Mouse (Mus musculus): ENCODE measurements around the gene Col1a1. TPM values are rescaled to one million over a fixed set of nuclear protein-coding genes. Genes with fewer than 3 reads are reported as not detected.

Col1a1 gene
- polyA plus RNA-seq, 1 experiment, result 11.9 TPM

DNA sequence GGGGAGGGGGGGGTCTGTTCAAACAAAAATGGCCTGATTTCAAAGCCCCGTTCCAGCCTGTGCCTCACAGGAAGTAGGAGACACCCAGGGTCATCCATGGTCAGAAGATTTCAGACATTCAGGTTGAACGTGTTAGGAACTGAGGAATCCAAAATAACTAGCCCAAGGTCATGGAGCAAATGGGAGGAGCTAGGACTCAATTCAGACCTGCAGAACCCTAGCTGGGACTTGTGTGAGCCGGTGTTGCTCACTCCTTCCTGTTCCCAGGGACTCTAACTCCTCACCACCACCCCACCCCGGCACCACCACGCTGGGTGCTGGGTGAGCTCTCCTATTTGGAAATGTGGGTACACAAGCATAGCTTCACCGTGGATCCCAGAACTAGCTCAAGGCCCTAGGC is 51.3 kb downstream of the Col1a1 start:
- no peak overlapping the region for H3K27ac ChIP-seq (ENCODE audit: control insufficient read depth, insufficient read depth, low read length)
- H3K36me3 ChIP-seq (ENCODE audit: control insufficient read depth, insufficient read depth, low read length), result no peaks in the 10 kb centered on the region
- no peak overlapping the region for H3K4me3 ChIP-seq (ENCODE audit: control insufficient read depth, insufficient read depth, low read length)
- TF ChIP-seq CTCF (IDR thresholded peaks at IDR 0.05; ENCODE audit: borderline replicate concordance, control insufficient read depth, extremely low read depth, insufficient read depth, low read length, poor library complexity) (no peak), POLR2A (IDR thresholded peaks at IDR 0.05; ENCODE audit: control insufficient read depth, extremely low read depth, insufficient read depth, low read length, poor library complexity) (no peak)
- DNase-seq, result no peak
- no peaks in the 10 kb centered on the region for H3K27me3 ChIP-seq (ENCODE audit: control insufficient read depth, insufficient read depth, low read length)
- WGBS, result 70% methylated on average over 6 of the region's 6 CpGs
- H3K4me1 ChIP-seq (replicated peaks; ENCODE audit: control insufficient read depth, insufficient read depth, low read length), result peaks cover 41% of the 10 kb centered on the region

DNA sequence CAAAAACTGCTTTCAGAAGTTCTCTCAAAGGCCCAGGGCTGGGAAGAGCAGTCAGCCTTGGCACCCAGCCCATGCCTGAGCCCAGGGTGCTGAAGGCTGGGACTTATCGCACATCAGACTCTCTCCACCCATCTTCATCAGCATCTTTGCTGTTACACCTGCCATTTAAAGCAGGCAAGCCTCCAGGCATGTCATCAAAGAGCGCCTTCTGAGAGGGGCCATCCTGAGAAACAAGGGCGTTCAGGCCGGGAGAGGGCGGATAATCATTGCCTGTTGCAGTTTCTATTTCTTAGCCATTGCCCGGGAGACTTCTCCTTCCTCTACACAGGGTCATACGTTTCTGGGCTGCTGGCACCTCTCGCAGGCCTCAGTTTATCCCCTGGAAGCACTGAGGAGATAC is 51.8 kb downstream of the Col1a1 start:
- no peaks in the 10 kb centered on the region for H3K36me3 ChIP-seq (ENCODE audit: control insufficient read depth, insufficient read depth, low read length)
- TF ChIP-seq CTCF (IDR thresholded peaks at IDR 0.05; ENCODE audit: borderline replicate concordance, control insufficient read depth, extremely low read depth, insufficient read depth, low read length, poor library complexity) (no peak), POLR2A (IDR thresholded peaks at IDR 0.05; ENCODE audit: control insufficient read depth, extremely low read depth, insufficient read depth, low read length, poor library complexity) (no peak)
- peaks cover 45% of the 10 kb centered on the region for H3K4me1 ChIP-seq (replicated peaks; ENCODE audit: control insufficient read depth, insufficient read depth, low read length)
- 84% methylated on average over 8 of the region's 8 CpGs for WGBS
- no peaks in the 10 kb centered on the region for H3K27me3 ChIP-seq (ENCODE audit: control insufficient read depth, insufficient read depth, low read length)
- H3K4me3 ChIP-seq (ENCODE audit: control insufficient read depth, insufficient read depth, low read length), result no peak overlapping the region
- H3K27ac ChIP-seq (ENCODE audit: control insufficient read depth, insufficient read depth, low read length), result no peak overlapping the region
- DNase-seq, result no peak

DNA sequence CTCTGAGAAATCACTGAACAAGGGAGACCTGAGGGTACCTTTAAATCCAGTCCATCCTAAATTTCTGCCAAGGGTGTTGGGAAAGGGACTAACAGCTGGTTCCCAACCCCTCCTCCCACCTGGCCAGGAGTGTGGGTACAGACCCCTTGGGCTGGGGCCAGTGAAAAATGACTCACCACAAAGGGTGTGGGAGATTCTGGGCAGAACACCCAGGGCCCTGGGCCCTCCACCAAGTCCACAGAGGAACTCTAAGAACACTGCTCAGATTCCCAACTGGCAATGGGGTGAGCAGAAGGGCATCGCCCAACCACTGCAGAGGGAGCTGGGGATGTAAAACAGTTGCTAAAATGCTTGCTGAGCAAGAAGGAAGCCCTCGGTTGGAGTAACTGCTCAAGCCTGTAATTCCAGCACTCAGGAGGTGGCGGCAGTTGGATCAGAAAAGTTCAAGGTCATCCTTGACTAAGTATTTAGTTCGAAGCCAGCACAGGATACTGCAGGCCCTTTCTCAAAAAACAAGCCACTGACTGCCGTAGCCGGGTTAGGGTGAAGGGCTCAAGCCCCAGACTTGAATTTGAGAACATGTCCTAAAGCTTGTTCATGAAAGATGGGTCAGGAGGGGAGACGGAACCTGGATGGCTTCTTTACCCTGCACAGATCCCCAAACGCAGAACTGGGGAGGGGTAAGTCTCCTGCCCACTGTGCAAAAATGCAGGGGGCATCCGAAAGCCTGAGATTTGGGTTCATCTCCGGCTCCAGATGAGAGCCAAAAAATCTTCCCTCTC is 52.9 kb downstream of the Col1a1 start:
- DNase-seq, result no peak
- H3K4me1 ChIP-seq (replicated peaks; ENCODE audit: control insufficient read depth, insufficient read depth, low read length), result peaks cover 56% of the 10 kb centered on the region
- TF ChIP-seq POLR2A (IDR thresholded peaks at IDR 0.05; ENCODE audit: control insufficient read depth, extremely low read depth, insufficient read depth, low read length, poor library complexity), result no peak

DNA sequence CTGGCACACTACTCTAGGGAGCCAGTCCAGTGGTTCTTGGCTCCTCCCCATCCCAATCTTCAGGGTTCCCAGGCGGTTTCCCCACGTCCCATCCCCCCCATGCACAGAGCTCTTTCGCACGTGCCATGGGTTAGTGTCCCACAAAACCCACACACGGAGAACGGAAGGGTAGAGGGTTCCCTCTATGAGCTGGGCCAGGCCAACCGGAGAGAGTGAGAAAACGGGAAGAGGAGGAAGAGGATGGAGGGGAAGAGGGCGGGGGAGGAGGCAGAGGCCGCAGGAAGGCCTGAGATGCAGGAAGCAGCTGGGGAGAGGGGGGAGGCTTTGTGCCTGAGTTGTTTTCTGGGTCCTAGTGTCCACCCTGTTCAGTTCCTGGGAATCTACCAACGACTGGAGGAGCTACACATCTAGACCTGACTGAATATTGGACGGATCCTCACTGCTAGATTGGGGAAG is 53.6 kb downstream of the Col1a1 start:
- Histone ChIP-seq H3K27ac (ENCODE audit: control insufficient read depth, insufficient read depth, low read length) (peak overlapping the region; percentile 83), H3K4me3 (ENCODE audit: control insufficient read depth, insufficient read depth, low read length) (peak overlapping the region; percentile 81), H3K4me1 (replicated peaks; ENCODE audit: control insufficient read depth, insufficient read depth, low read length) (peaks cover 59% of the 10 kb centered on the region), H3K27me3 (ENCODE audit: control insufficient read depth, insufficient read depth, low read length) (no peaks in the 10 kb centered on the region), H3K36me3 (ENCODE audit: control insufficient read depth, insufficient read depth, low read length) (no peaks in the 10 kb centered on the region)
- DNase-seq, result peak; percentile 89
- TF ChIP-seq CTCF (IDR thresholded peaks at IDR 0.05; ENCODE audit: borderline replicate concordance, control insufficient read depth, extremely low read depth, insufficient read depth, low read length, poor library complexity) (no peak), POLR2A (IDR thresholded peaks at IDR 0.05; ENCODE audit: control insufficient read depth, extremely low read depth, insufficient read depth, low read length, poor library complexity) (peak; percentile 48; the same call in 1 of the 2 replicates)
- WGBS, result under 1% methylated on average over 12 of the region's 12 CpGs

More for the DNA sequence above, 52.9 kb downstream of the Col1a1 start:
- 39% methylated on average over 10 of the region's 10 CpGs for WGBS
- Histone ChIP-seq H3K27me3 (ENCODE audit: control insufficient read depth, insufficient read depth, low read length) (no peaks in the 10 kb centered on the region), H3K36me3 (ENCODE audit: control insufficient read depth, insufficient read depth, low read length) (no peaks in the 10 kb centered on the region), H3K27ac (ENCODE audit: control insufficient read depth, insufficient read depth, low read length) (peak overlapping the region; percentile 83), H3K4me3 (ENCODE audit: control insufficient read depth, insufficient read depth, low read length) (peak overlapping the region; percentile 81)

DNA sequence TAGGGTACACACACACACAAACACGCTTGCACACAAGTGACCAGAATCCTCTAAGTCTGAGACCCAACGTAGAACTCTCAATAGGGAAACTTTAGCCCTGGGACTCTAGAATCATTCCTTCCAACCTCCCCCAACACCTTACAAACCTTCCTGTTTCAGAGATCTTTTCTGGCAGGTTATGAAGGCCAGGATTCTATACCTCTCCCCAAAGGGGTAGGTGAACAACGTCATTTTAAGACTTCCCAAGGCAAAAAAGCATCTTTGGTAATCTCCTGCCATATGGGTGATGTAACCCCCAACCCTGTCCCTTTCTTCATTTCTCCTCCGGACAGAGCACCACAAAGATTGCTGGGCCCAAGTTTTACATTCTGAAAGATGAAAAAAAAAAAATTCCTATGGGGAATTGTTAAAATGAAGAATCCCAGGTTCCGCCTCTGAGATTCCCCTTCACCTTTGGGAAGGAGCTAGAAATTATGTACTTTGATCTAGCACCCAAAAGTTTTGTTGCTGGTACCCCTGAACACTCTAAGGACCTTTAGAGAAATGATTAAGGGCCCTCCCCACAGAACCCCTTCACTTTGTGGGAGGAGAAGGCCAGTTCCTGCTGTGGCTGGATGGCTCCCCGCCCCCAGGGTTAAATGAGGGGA is 54.2 kb downstream of the Col1a1 start:
- TF ChIP-seq POLR2A (IDR thresholded peaks at IDR 0.05; ENCODE audit: control insufficient read depth, extremely low read depth, insufficient read depth, low read length, poor library complexity), result no peak
- TF ChIP-seq CTCF (IDR thresholded peaks at IDR 0.05; ENCODE audit: borderline replicate concordance, control insufficient read depth, extremely low read depth, insufficient read depth, low read length, poor library complexity), result no peak
- Histone ChIP-seq H3K4me1 (replicated peaks; ENCODE audit: control insufficient read depth, insufficient read depth, low read length) (peaks cover 66% of the 10 kb centered on the region), H3K27ac (ENCODE audit: control insufficient read depth, insufficient read depth, low read length) (peak overlapping the region; percentile 68), H3K36me3 (ENCODE audit: control insufficient read depth, insufficient read depth, low read length) (no peaks in the 10 kb centered on the region), H3K27me3 (ENCODE audit: control insufficient read depth, insufficient read depth, low read length) (no peaks in the 10 kb centered on the region), H3K4me3 (ENCODE audit: control insufficient read depth, insufficient read depth, low read length) (peak overlapping the region; percentile 69)
- WGBS, result 27% methylated on average over 6 of the region's 6 CpGs
- DNase-seq, result no peak

DNA sequence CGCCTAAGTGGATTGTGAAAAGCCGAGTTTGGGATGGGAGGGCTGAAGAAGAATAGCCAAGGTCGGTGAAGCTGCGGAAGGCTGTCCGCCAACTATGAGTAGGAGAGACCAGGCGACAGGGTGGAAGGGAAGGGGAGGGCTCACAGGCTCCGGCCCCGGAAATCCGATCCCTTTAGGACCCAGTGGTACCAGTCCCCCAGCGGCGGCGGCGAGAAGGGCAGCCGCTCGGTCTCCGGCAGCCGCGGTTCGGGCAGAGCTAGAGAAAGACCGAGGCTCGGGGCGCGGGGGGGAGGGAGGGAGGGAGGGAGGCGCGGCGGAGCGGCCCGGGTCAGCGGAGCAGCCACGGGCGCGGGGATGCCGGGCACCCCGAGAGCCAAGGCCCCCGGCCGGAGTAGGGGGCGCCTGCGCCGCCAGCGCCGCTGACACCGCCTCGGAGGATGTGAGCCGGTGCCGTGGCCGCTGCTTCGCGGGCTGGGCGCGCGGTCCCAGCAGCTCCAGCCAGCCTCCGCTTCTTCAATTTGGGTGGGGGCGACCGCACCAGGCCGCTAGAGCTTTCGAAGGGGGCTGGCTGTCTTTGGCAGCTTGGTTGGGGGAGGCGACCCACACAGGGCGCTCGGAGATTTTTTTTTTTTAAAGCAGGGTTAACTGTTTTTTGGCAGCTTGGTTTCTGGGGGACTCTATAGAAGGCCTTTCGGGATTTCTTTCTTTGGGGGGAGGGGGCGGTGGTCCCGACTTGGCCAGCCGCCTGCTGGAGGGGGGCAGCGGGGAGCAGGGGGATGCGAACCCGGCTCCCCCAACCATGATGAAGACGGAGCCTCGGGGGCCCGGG is 54.9 kb downstream of the Col1a1 start, which contains the start of gene Ppp1r9b:
Gene Ppp1r9b, plus strand, starts transcription at position 287 of the 829 bp plus-strand sequence.
- TF ChIP-seq CTCF (IDR thresholded peaks at IDR 0.05; ENCODE audit: borderline replicate concordance, control insufficient read depth, extremely low read depth, insufficient read depth, low read length, poor library complexity) (peak; percentile 85; the same call in 1 of the 2 replicates), POLR2A (IDR thresholded peaks at IDR 0.05; ENCODE audit: control insufficient read depth, extremely low read depth, insufficient read depth, low read length, poor library complexity) (peak; percentile 62)
- Histone ChIP-seq H3K4me3 (ENCODE audit: control insufficient read depth, insufficient read depth, low read length) (peak within 1 kb of the TSS; percentile 81), H3K4me1 (replicated peaks; ENCODE audit: control insufficient read depth, insufficient read depth, low read length) (peaks cover 70% of the 10 kb centered on the region), H3K27me3 (ENCODE audit: control insufficient read depth, insufficient read depth, low read length) (no peaks in the 10 kb centered on the region), H3K27ac (ENCODE audit: control insufficient read depth, insufficient read depth, low read length) (peak within 1 kb of the TSS; percentile 68), H3K36me3 (ENCODE audit: control insufficient read depth, insufficient read depth, low read length) (no peaks in the 10 kb centered on the region)
- WGBS, result under 1% methylated on average over 66 of the region's 69 CpGs
- DNase-seq, result peak; percentile 91

Measured in thymus, adult 2 months (tissue).